Mouse (Mus musculus): ENCODE measurements at regions not wholly inside any gene's neighbourhood (a gene's known extent, or its start where the extent isn't known, plus 50 kb on each side); places are given as distances from the start of the nearest gene placed in this dataset.

GRCm38 (mm10) chr16:50516579-50516978 lies 74.4 kb downstream of the Ccdc54 start:
- H3K4me1 ChIP-seq (ENCODE audit: control insufficient read depth, insufficient read depth, low read length), result no peaks in the 10 kb centered on the region; the same call in 1 of the 2 replicates
- H3K4me3 ChIP-seq (replicated peaks; ENCODE audit: control insufficient read depth, low read depth, low read length), result no peak overlapping the region
- no peak overlapping the region for H3K27ac ChIP-seq (ENCODE audit: control insufficient read depth, insufficient read depth, low read depth, low read length, poor library complexity)
- TF ChIP-seq CTCF (IDR thresholded peaks at IDR 0.05; ENCODE audit: control insufficient read depth, insufficient read depth, low read length), result no peak
- TF ChIP-seq POLR2A (IDR thresholded peaks at IDR 0.05; ENCODE audit: borderline replicate concordance, control insufficient read depth, low read depth, low read length), result no peak
- WGBS, result 72% methylated on average over 11 of the region's 11 CpGs

- 88% methylated on average over 8 of the region's 8 CpGs for WGBS
- Histone ChIP-seq H3K27ac (ENCODE audit: control insufficient read depth, insufficient read depth, low read depth, low read length, poor library complexity) (no peak overlapping the region), H3K4me3 (replicated peaks; ENCODE audit: control insufficient read depth, low read depth, low read length) (no peak overlapping the region), H3K4me1 (ENCODE audit: control insufficient read depth, insufficient read depth, low read length) (no peaks in the 10 kb centered on the region)
- TF ChIP-seq CTCF (IDR thresholded peaks at IDR 0.05; ENCODE audit: control insufficient read depth, insufficient read depth, low read length) (no peak), POLR2A (IDR thresholded peaks at IDR 0.05; ENCODE audit: borderline replicate concordance, control insufficient read depth, low read depth, low read length) (no peak)
These were observed 75.9 kb downstream of the Ccdc54 start for GRCm38 (mm10) chr16:50515039-50515438.

DNA sequence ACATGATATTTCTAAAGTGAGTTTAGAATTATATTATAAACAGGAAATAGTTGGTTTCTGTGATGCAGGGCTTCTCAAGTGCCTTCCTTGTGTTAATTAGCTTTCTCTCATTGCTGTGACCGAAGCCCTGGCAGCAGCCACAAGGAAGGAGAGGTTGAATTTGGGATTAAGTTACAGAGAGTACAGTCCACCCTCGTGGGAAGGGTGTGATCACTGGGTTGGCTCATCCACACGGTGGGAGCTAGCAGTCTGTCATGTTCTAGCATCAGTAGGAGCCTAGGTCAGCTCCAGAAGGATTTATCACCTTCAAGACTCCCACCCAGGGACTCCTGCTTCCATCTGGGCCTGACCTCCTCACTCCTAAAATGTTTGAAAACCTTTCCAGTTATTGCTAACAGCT lies 78.9 kb downstream of the Ccdc54 start:
- H3K4me1 ChIP-seq (ENCODE audit: control insufficient read depth, insufficient read depth, low read length), result no peaks in the 10 kb centered on the region
- TF ChIP-seq POLR2A (IDR thresholded peaks at IDR 0.05; ENCODE audit: borderline replicate concordance, control insufficient read depth, low read depth, low read length) (no peak), CTCF (IDR thresholded peaks at IDR 0.05; ENCODE audit: control insufficient read depth, insufficient read depth, low read length) (no peak)

GRCm38 (mm10) chr16:50509529-50509895 lies 77.3 kb upstream of the Bbx start:
- no peak overlapping the region for H3K4me3 ChIP-seq (replicated peaks; ENCODE audit: control insufficient read depth, low read depth, low read length)
- no peak for TF ChIP-seq POLR2A (IDR thresholded peaks at IDR 0.05; ENCODE audit: borderline replicate concordance, control insufficient read depth, low read depth, low read length)
- no peak for TF ChIP-seq CTCF (IDR thresholded peaks at IDR 0.05; ENCODE audit: control insufficient read depth, insufficient read depth, low read length)
- no peaks in the 10 kb centered on the region for H3K4me1 ChIP-seq (ENCODE audit: control insufficient read depth, insufficient read depth, low read length)
- 76% methylated on average over 4 of the region's 4 CpGs for WGBS
- H3K27ac ChIP-seq (ENCODE audit: control insufficient read depth, insufficient read depth, low read depth, low read length, poor library complexity), result no peak overlapping the region

More for the DNA sequence above, 78.9 kb downstream of the Ccdc54 start:
- Histone ChIP-seq H3K27ac (ENCODE audit: control insufficient read depth, insufficient read depth, low read depth, low read length, poor library complexity) (no peak overlapping the region), H3K4me3 (replicated peaks; ENCODE audit: control insufficient read depth, low read depth, low read length) (no peak overlapping the region)
- WGBS, result 58% methylated on average over 3 of the region's 3 CpGs

DNA sequence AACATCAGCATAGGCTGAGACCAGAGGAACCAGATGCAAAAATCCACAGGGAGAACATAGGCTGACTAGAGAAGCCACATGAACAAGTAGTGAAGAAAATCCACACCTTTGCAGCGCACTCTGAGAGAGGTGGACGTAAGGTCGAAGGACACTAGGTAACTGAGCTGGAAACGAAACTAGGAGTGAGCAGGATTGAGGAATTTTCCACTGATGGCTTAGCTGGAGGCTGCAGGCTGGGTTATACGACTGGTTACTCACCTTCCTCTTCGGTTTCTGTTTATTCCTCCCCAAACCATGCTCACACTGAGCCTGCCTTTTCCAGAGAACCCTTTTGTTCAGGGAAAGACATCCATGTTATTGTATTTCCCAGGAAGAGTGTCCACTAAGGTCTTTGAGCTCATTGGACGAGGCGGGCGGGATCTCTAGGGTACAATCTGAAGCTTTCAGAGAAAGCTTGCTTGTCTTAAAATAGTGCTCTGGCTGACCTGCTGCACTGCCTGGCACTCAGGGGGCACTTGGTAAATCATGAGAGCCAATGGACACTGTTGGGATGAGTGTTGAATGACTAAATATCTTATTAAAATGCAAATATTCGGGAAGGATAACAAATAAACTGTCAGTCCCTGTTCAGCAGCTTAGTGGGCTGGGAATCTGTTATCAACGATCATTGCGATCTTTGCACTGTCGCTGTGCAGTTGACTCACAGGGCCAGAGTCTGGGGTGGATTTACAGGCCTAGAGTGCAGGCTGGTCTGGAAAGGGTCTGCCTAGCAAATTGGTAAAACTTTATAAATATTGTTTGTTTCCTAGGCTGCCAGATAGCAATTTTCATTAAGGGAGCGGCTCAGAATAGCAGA lies 76.7 kb upstream of the Bbx start:
- no peak overlapping the region for H3K4me3 ChIP-seq (replicated peaks; ENCODE audit: control insufficient read depth, low read depth, low read length)
- TF ChIP-seq CTCF (IDR thresholded peaks at IDR 0.05; ENCODE audit: control insufficient read depth, insufficient read depth, low read length), result no peak
- no peak for TF ChIP-seq POLR2A (IDR thresholded peaks at IDR 0.05; ENCODE audit: borderline replicate concordance, control insufficient read depth, low read depth, low read length)
- WGBS, result 79% methylated on average over 14 of the region's 14 CpGs
- H3K4me1 ChIP-seq (ENCODE audit: control insufficient read depth, insufficient read depth, low read length), result no peaks in the 10 kb centered on the region
- no peak overlapping the region for H3K27ac ChIP-seq (ENCODE audit: control insufficient read depth, insufficient read depth, low read depth, low read length, poor library complexity)

- no peaks in the 10 kb centered on the region for H3K4me1 ChIP-seq (ENCODE audit: control insufficient read depth, insufficient read depth, low read length)
- no peak for TF ChIP-seq CTCF (IDR thresholded peaks at IDR 0.05; ENCODE audit: control insufficient read depth, insufficient read depth, low read length)
- TF ChIP-seq POLR2A (IDR thresholded peaks at IDR 0.05; ENCODE audit: borderline replicate concordance, control insufficient read depth, low read depth, low read length), result no peak
- no peak overlapping the region for H3K4me3 ChIP-seq (replicated peaks; ENCODE audit: control insufficient read depth, low read depth, low read length)
- WGBS, result 68% methylated on average over 3 of the region's 3 CpGs
- no peak overlapping the region for H3K27ac ChIP-seq (ENCODE audit: control insufficient read depth, insufficient read depth, low read depth, low read length, poor library complexity)
These were observed 72.4 kb upstream of the Bbx start for GRCm38 (mm10) chr16:50504619-50505018.

- TF ChIP-seq POLR2A (IDR thresholded peaks at IDR 0.05; ENCODE audit: borderline replicate concordance, control insufficient read depth, low read depth, low read length) (no peak), CTCF (IDR thresholded peaks at IDR 0.05; ENCODE audit: control insufficient read depth, insufficient read depth, low read length) (no peak)
- Histone ChIP-seq H3K4me3 (replicated peaks; ENCODE audit: control insufficient read depth, low read depth, low read length) (no peak overlapping the region), H3K4me1 (ENCODE audit: control insufficient read depth, insufficient read depth, low read length) (no peaks in the 10 kb centered on the region)
These were observed 66.7 kb upstream of the Bbx start for GRCm38 (mm10) chr16:50498909-50499308.

DNA sequence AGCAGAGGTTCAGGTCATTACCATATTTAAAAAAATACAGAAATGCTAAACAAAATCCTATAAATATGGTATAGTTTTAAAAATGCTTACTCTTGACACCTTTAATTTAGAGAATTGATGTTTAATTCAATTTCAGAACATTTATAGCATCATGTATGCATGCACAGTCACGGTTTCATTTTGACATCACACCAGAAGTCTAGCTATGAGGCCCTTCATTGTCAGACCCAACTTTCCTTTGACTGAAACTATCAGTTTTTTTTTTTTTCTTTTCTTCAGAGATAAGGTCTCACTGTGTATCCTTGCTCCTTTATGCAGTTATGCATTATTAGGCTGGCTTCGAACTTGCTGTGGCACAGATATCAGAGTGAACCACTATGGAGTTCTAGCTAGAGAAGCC lies 61.5 kb upstream of the Bbx start:
- WGBS, result 78% methylated on average over 2 of the region's 2 CpGs
- Histone ChIP-seq H3K4me1 (ENCODE audit: control insufficient read depth, insufficient read depth, low read length) (no peaks in the 10 kb centered on the region), H3K27ac (ENCODE audit: control insufficient read depth, insufficient read depth, low read depth, low read length, poor library complexity) (no peak overlapping the region), H3K4me3 (replicated peaks; ENCODE audit: control insufficient read depth, low read depth, low read length) (no peak overlapping the region)
- no peak for TF ChIP-seq CTCF (IDR thresholded peaks at IDR 0.05; ENCODE audit: control insufficient read depth, insufficient read depth, low read length)
- TF ChIP-seq POLR2A (IDR thresholded peaks at IDR 0.05; ENCODE audit: borderline replicate concordance, control insufficient read depth, low read depth, low read length), result no peak

More at GRCm38 (mm10) chr16:50498909-50499308, 66.7 kb upstream of the Bbx start:
- no peak overlapping the region for H3K27ac ChIP-seq (ENCODE audit: control insufficient read depth, insufficient read depth, low read depth, low read length, poor library complexity)
- WGBS, result 85% methylated on average over 7 of the region's 7 CpGs
